Mouse (Mus musculus) stomach, postnatal 0 days (tissue): Measurements from ENCODE around the gene Bcat1. TPM values are rescaled to one million over a fixed set of nuclear protein-coding genes. Genes with fewer than 3 reads are reported as not detected.

ENCODE experiments used
- ATAC-seq: fragments of 200-750 bp; cut with Nextera tagmentation; 2 replicates; pipeline ENCODE4 v1.8.0; 2017; ENCODE audit not compliant: low FRiP score, low TSS enrichment
- DNase-seq: peaks from one replicate; pipeline ENCODE4 v3.0.0-alpha.2; 2016; ENCODE audit warnings: low spot score
- H3K27ac ChIP-seq: fragments of 300-500 bp; sonication (generic); replicated peaks from 2 replicates; pipeline ENCODE4 v1.5.1; 2014; ENCODE audit warnings: mild to moderate bottlenecking, control low read depth
- H3K27me3 ChIP-seq: fragments of 300-500 bp; sonication (generic); 2 replicates; pipeline ENCODE4 v1.6.1; 2014; ENCODE audit warnings: low read length; ENCODE audit not compliant: control insufficient read depth, insufficient read depth
- H3K36me3 ChIP-seq: fragments of 300-500 bp; sonication (generic); 2 replicates; pipeline ENCODE4 v1.6.1; 2014; ENCODE audit warnings: low read length, mixed read lengths; ENCODE audit not compliant: control insufficient read depth, insufficient read depth
- H3K4me1 ChIP-seq: fragments of 300-500 bp; sonication (generic); replicated peaks from 2 replicates; pipeline ENCODE4 v1.6.1; 2014; ENCODE audit warnings: antibody characterized with exemption; ENCODE audit not compliant: control insufficient read depth, insufficient read depth
- H3K4me2 ChIP-seq: fragments of 300-500 bp; sonication (generic); replicated peaks from 2 replicates; pipeline ENCODE4 v1.6.1; 2014; ENCODE audit warnings: low read depth, mild to moderate bottlenecking, control low read depth, moderate library complexity
- H3K4me3 ChIP-seq: fragments of 300-500 bp; sonication (generic); 2 replicates; pipeline ENCODE4 v1.5.1; 2014; ENCODE audit warnings: low read depth, low read length, control low read depth
- H3K9ac ChIP-seq: fragments of 300-500 bp; sonication (generic); 2 replicates; pipeline ENCODE4 v1.6.1; 2014; ENCODE audit warnings: mild to moderate bottlenecking, low read length, control low read depth, mixed read lengths
- H3K9me3 ChIP-seq: fragments of 300-500 bp; sonication (generic); 2 replicates; pipeline ENCODE4 v1.6.1; 2016; ENCODE audit warnings: low read length; ENCODE audit not compliant: control insufficient read depth
- CTCF ChIP-seq: IDR thresholded peaks from 2 replicates; pipeline ENCODE4 v1.5.1; 2016; ENCODE audit warnings: antibody characterized with exemption, low read depth, mild to moderate bottlenecking, moderate library complexity
- EP300 ChIP-seq: optimal IDR thresholded peaks from 2 replicates; pipeline ENCODE3; 2016; ENCODE audit warnings: antibody characterized with exemption
- WGBS: fragments of 180-500 bp; shearing (Covaris S2); extraction: QIAGEN DNeasy Blood & Tissue Kit; methylation state at CpG from one replicate; pipeline ENCODE4 v1.1.7; 2014; 5-methylcytosine and 5-hydroxymethylcytosine counted together
- polyA plus RNA-seq: library from polyadenylated mRNA; unstranded; fragments of >200 nt; fragmentation: Nextera tagmentation; extraction: Ambion mirVana; gene quantifications from 2 replicates; pipeline ENCODE4 v1.2.1, GENCODE M21; 2015

Bcat1 gene
- polyA plus RNA-seq, 1 experiment from 2014 or later, result 7.4 TPM

- TF ChIP-seq EP300 (no peak), CTCF (no peak)
- Histone ChIP-seq H3K36me3 (no peaks in the 10 kb centered on the region), H3K4me3 (no peak overlapping the region), H3K4me1 (no peaks in the 10 kb centered on the region), H3K9ac (no peak overlapping the region), H3K27me3 (no peaks in the 10 kb centered on the region), H3K9me3 (no peaks in the 10 kb centered on the region), H3K4me2 (no peak overlapping the region), H3K27ac (no peak overlapping the region)
- ATAC-seq (no peak), DNase-seq (no peak)
- WGBS, result 84% methylated on average over 4 of the region's 4 CpGs
Observed at GRCm38 (mm10) chr6:145089373-145089772, 13.4 kb upstream of the Bcat1 start.

- no peaks in the 10 kb centered on the region for H3K9me3 ChIP-seq
- 48% methylated on average over 4 of the region's 4 CpGs for WGBS
- H3K27ac ChIP-seq, result no peak overlapping the region
- TF ChIP-seq CTCF (peak; percentile 80), EP300 (no peak)
- no peak overlapping the region for H3K4me2 ChIP-seq
- H3K4me3 ChIP-seq, result no peak overlapping the region
- no peaks in the 10 kb centered on the region for H3K36me3 ChIP-seq
- ATAC-seq, result no peak
- no peak overlapping the region for H3K9ac ChIP-seq
- no peaks in the 10 kb centered on the region for H3K4me1 ChIP-seq
- no peaks in the 10 kb centered on the region for H3K27me3 ChIP-seq
- no peak for DNase-seq
Observed at GRCm38 (mm10) chr6:145088451-145089113, 12.6 kb upstream of the Bcat1 start.

- TF ChIP-seq CTCF (no peak), EP300 (no peak)
- Histone ChIP-seq H3K4me2 (no peak overlapping the region), H3K4me3 (no peak overlapping the region), H3K9me3 (no peaks in the 10 kb centered on the region), H3K9ac (no peak overlapping the region), H3K27me3 (no peaks in the 10 kb centered on the region), H3K27ac (no peak overlapping the region), H3K36me3 (no peaks in the 10 kb centered on the region), H3K4me1 (no peaks in the 10 kb centered on the region)
- ATAC-seq (no peak), DNase-seq (no peak)
- 91% methylated on average over 8 of the region's 8 CpGs for WGBS
Observed at GRCm38 (mm10) chr6:145084343-145085117, 8.5 kb upstream of the Bcat1 start.

GRCm38 (mm10) chr6:145081721-145082120 lies 5.7 kb upstream of the Bcat1 start:
- no peak overlapping the region for H3K4me2 ChIP-seq
- H3K4me1 ChIP-seq, result no peaks in the 10 kb centered on the region
- DNase-seq, result no peak
- ATAC-seq, result no peak
- 67% methylated on average over 4 of the region's 4 CpGs for WGBS
- H3K9ac ChIP-seq, result no peak overlapping the region
- no peaks in the 10 kb centered on the region for H3K27me3 ChIP-seq
- no peak overlapping the region for H3K27ac ChIP-seq
- TF ChIP-seq CTCF (no peak), EP300 (no peak)
- no peak overlapping the region for H3K4me3 ChIP-seq
- no peaks in the 10 kb centered on the region for H3K36me3 ChIP-seq
- H3K9me3 ChIP-seq, result no peaks in the 10 kb centered on the region

GRCm38 (mm10) chr6:145079087-145079759 lies 3.2 kb upstream of the Bcat1 start:
- no peak for TF ChIP-seq CTCF
- TF ChIP-seq EP300, result no peak
- H3K9me3 ChIP-seq, result no peaks in the 10 kb centered on the region
- H3K9ac ChIP-seq, result no peak overlapping the region
- ATAC-seq (no peak), DNase-seq (no peak)
- H3K27me3 ChIP-seq, result peaks cover 2% of the 10 kb centered on the region; the same call in 1 of the 2 replicates
- no peaks in the 10 kb centered on the region for H3K36me3 ChIP-seq
- no peak overlapping the region for H3K4me2 ChIP-seq
- H3K4me3 ChIP-seq, result no peak overlapping the region
- H3K4me1 ChIP-seq, result no peaks in the 10 kb centered on the region
- 63% methylated on average over 9 of the region's 9 CpGs for WGBS
- no peak overlapping the region for H3K27ac ChIP-seq

GRCm38 (mm10) chr6:145076286-145076685 lies 302 bp upstream of the Bcat1 start:
- no peaks in the 10 kb centered on the region for H3K36me3 ChIP-seq
- no peak overlapping the region for H3K9ac ChIP-seq
- 34% methylated on average over 9 of the region's 9 CpGs for WGBS
- peaks cover 2% of the 10 kb centered on the region; the same call in 1 of the 2 replicates for H3K27me3 ChIP-seq
- H3K4me1 ChIP-seq, result no peaks in the 10 kb centered on the region
- no peaks in the 10 kb centered on the region for H3K9me3 ChIP-seq
- H3K27ac ChIP-seq, result no peak overlapping the region
- peak overlapping the region; percentile 56 for H3K4me2 ChIP-seq
- DNase-seq (no peak), ATAC-seq (no peak)
- peak overlapping the region; percentile 40; the same call in 1 of the 2 replicates for H3K4me3 ChIP-seq
- TF ChIP-seq EP300, result no peak
- TF ChIP-seq CTCF, result no peak
